Mouse (Mus musculus) neutrophil, adult 5-6 weeks (primary cell): ENCODE measurements around the gene Gm10300. TPM values are rescaled to one million over a fixed set of nuclear protein-coding genes. Genes with fewer than 3 reads are reported as not detected.

Source experiments
- ATAC-seq: fragments of 151-379, 151-347 bp; 2 replicates; pipeline ENCODE4 v1.8.0; 2017; ENCODE audit warnings: mild to moderate bottlenecking, moderate TSS enrichment; ENCODE audit not compliant: insufficient number of reproducible peaks, poor library complexity, low FRiP score, severe bottlenecking; ENCODE audit errors: extremely low read depth
- total RNA-seq: library from RNA; stranded (forward); fragments of 200-1000 nt; gene quantifications from 2 replicates; pipeline ENCODE4 v1.2.3, GENCODE M21; 2017

The Gm10300 gene
- total RNA-seq, 1 experiment from 2014 or later, result 0.70 TPM

- ATAC-seq, result no peak
Measured at GRCm38 (mm10) chr4:132049549-132050200, 24.8 kb upstream of the Gm10300 start.

GRCm38 (mm10) chr4:132051321-132052275 is 22.9 kb upstream of the Gm10300 start:
- ATAC-seq, result no peak

- no peak for ATAC-seq
Measured at GRCm38 (mm10) chr4:132057311-132057710, 17.2 kb upstream of the Gm10300 start.

GRCm38 (mm10) chr4:132059541-132059940 is 15.0 kb upstream of the Gm10300 start:
- ATAC-seq, result no peak

- 0 out of 2 replicates have a peak, but pooled peaks have one; percentile 18 for ATAC-seq
Measured at GRCm38 (mm10) chr4:132060040-132060832, 14.3 kb upstream of the Gm10300 start.

GRCm38 (mm10) chr4:132062289-132062688 is 12.2 kb upstream of the Gm10300 start:
- no peak for ATAC-seq

- no peak for ATAC-seq
Measured at GRCm38 (mm10) chr4:132062934-132063884, 11.3 kb upstream of the Gm10300 start.

- no peak for ATAC-seq
Measured at GRCm38 (mm10) chr4:132064550-132064949, 9.9 kb upstream of the Gm10300 start.

GRCm38 (mm10) chr4:132065578-132065977 is 8.9 kb upstream of the Gm10300 start:
- peak; percentile 33; the same call in 1 of the 2 replicates for ATAC-seq

GRCm38 (mm10) chr4:132066101-132066773 is 8.3 kb upstream of the Gm10300 start:
- ATAC-seq, result no peak

GRCm38 (mm10) chr4:132067112-132067937 is 7.2 kb upstream of the Gm10300 start:
- no peak for ATAC-seq

GRCm38 (mm10) chr4:132067938-132068235 is 6.6 kb upstream of the Gm10300 start:
- ATAC-seq, result no peak

- ATAC-seq, result no peak
Measured at GRCm38 (mm10) chr4:132071674-132072073, 2.8 kb upstream of the Gm10300 start.

- no peak for ATAC-seq
Measured at GRCm38 (mm10) chr4:132072156-132072555, 2.3 kb upstream of the Gm10300 start.

- ATAC-seq, result no peak
Measured at GRCm38 (mm10) chr4:132072946-132073345, 1.6 kb upstream of the Gm10300 start.

GRCm38 (mm10) chr4:132074933-132075769 is 654 bp downstream of the Gm10300 start, which contains the start of gene Epb41:
Gene Epb41, minus strand, starts transcription at chr4:132075321.
- ATAC-seq, result peak; percentile 83
